Comparison of ENCODE assay signal across 8 mouse cellular contexts in the genomic region with DNA sequence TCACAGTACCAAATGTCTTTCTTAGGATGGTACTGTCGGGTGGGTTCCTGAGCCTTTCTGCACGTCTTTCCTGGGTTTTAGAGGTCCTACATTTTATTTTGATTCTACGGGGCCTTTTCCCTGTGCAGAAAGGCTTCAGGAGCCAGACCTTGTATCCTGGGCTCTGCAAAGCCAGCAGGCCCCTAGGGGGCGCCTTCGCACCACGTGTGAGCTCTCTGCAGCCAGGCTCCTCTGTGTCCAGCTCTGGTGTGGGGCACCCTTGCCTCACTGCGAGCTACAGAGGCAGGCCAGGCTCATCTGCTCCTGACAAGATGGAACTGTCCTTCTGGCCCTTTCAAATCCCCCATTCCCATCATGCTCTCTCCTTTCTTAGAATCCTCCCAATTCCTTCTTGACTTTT. TPM values are rescaled to one million over a fixed set of nuclear protein-coding genes. Genes with fewer than 3 reads are reported as not detected.
DNase-seq lines count a peak whose midpoint lies in the region; ATAC-seq and TF ChIP-seq lines count a peak whose summit lies in the region.

No protein-coding gene starts in this region.

- no peak for TF ChIP-seq EP300 in lung, postnatal 0 days (IDR thresholded peaks at IDR 0.05)

- no peaks in the 10 kb centered on the region for H3K4me1 ChIP-seq in hindbrain, embryonic 11.5 days (replicated peaks; ENCODE audit: control insufficient read depth, insufficient read depth, low read length)
- no peaks in the 10 kb centered on the region for H3K4me1 ChIP-seq in lung, postnatal 0 days (ENCODE audit: insufficient read depth, low read depth, low read length)

- H3K9ac ChIP-seq in hindbrain, embryonic 11.5 days (ENCODE audit: low read depth, low read length), result no peak overlapping the region
- no peak overlapping the region for H3K9ac ChIP-seq in lung, postnatal 0 days (replicated peaks; ENCODE audit: low read depth)

- no peak overlapping the region for H3K4me3 ChIP-seq in hindbrain, embryonic 11.5 days (ENCODE audit: low read depth, low read length)
- no peak overlapping the region for H3K4me3 ChIP-seq in lung, postnatal 0 days (ENCODE audit: low read depth, low read length)

- no peaks in the 10 kb centered on the region for H3K9me3 ChIP-seq in hindbrain, embryonic 11.5 days (ENCODE audit: control insufficient read depth, low read length)
- no peaks in the 10 kb centered on the region for H3K9me3 ChIP-seq in lung, postnatal 0 days (ENCODE audit: low read length)

- 19% methylated on average over 7 of the region's 7 CpGs for WGBS in hindbrain, embryonic 11.5 days
- WGBS in lung, postnatal 0 days, result 12% methylated on average over 7 of the region's 7 CpGs

- no peaks in the 10 kb centered on the region for H3K36me3 ChIP-seq in hindbrain, embryonic 11.5 days (ENCODE audit: control insufficient read depth, insufficient read depth, low read length)
- H3K36me3 ChIP-seq in lung, postnatal 0 days (ENCODE audit: insufficient read depth, low read length), result no peaks in the 10 kb centered on the region

- no peak overlapping the region for H3K4me2 ChIP-seq in hindbrain, embryonic 11.5 days (replicated peaks; ENCODE audit: low read depth, low read length)
- no peak overlapping the region for H3K4me2 ChIP-seq in lung, postnatal 0 days (replicated peaks; ENCODE audit: low read depth, low read length)

- no peak overlapping the region for H3K27ac ChIP-seq in hindbrain, embryonic 11.5 days (ENCODE audit: low read depth, low read length)
- H3K27ac ChIP-seq in lung, postnatal 0 days (ENCODE audit: low read length), result no peak overlapping the region

- peak; percentile 95 for TF ChIP-seq CTCF in lung, postnatal 0 days (IDR thresholded peaks at IDR 0.05)

- H3K27me3 ChIP-seq in hindbrain, embryonic 11.5 days (ENCODE audit: control insufficient read depth, insufficient read depth, low read length), result no peaks in the 10 kb centered on the region
- H3K27me3 ChIP-seq in lung, postnatal 0 days (replicated peaks; ENCODE audit: insufficient read depth, low read length), result no peaks in the 10 kb centered on the region

- ATAC-seq in hindbrain, embryonic 11.5 days (ENCODE audit: low FRiP score), result peak; percentile 66; the same call in 1 of the 2 replicates
- peak; percentile 93 for ATAC-seq in lung, postnatal 0 days

- peak; percentile 86 for DNase-seq in Muller cell, postnatal 12 days (ENCODE audit: inconsistent ontology term)
- DNase-seq in cerebellum, adult 9-10 months, result peak; percentile 95
- DNase-seq in frontal cortex, adult 2 months (ENCODE audit: extremely low spot score in 1 of 2, low spot score in 1 of 2), result peak; percentile 69 to 94
- DNase-seq in hindbrain, embryonic 11.5 days (ENCODE audit: low spot score), result peak; percentile 95
- peak; percentile 78 for DNase-seq in layer of hippocampus, adult 9-10 months (ENCODE audit: low spot score)
- DNase-seq in lung, postnatal 0 days (ENCODE audit: low spot score), result peak; percentile 90
- peak; percentile 95 for DNase-seq in retina, embryonic 14.5 days (ENCODE audit: low spot score)
- peak; percentile 86 for DNase-seq in thymus, postnatal 25 days

RNA-seq across cellular contexts. Expression of a gene that starts 53.3 kb away (rescaled TPM):
- polyA plus RNA-seq in frontal cortex, adult 2 months (2012; rRNA removed), result 38.5 and 41.2 TPM in 2 replicates
- polyA plus RNA-seq in hindbrain, embryonic 11.5 days (2014; fragmentation: Nextera tagmentation; extraction: Ambion mirVana), result 101 and 117 TPM in 2 replicates
- 45.9 and 51.8 TPM in 2 replicates for polyA plus RNA-seq in lung, postnatal 0 days (2015; fragmentation: Nextera tagmentation; extraction: Ambion mirVana)
